Mouse (Mus musculus) neural tube, embryonic 14.5 days (tissue): ENCODE data around the gene Elof1. TPM values are rescaled to one million over a fixed set of nuclear protein-coding genes. Genes with fewer than 3 reads are reported as not detected.

Experiments used
- ATAC-seq: fragments of 200-750 bp; cut with Nextera tagmentation; 2 replicates; pipeline ENCODE4 v1.8.0; 2017; ENCODE audit warnings: low read depth, mild to moderate bottlenecking, moderate TSS enrichment, moderate library complexity
- H3K27ac ChIP-seq: fragments of 300-500 bp; sonication (generic); 2 replicates; pipeline ENCODE4 v1.5.1; 2014; ENCODE audit warnings: low read depth, mild to moderate bottlenecking, control low read depth, low read length, moderate library complexity, mixed read lengths
- H3K27me3 ChIP-seq: fragments of 300-500 bp; sonication (generic); 2 replicates; pipeline ENCODE4 v1.6.1; 2014; ENCODE audit warnings: low read length; ENCODE audit not compliant: control insufficient read depth, insufficient read depth
- H3K36me3 ChIP-seq: fragments of 300-500 bp; sonication (generic); 2 replicates; pipeline ENCODE4 v1.6.1; 2014; ENCODE audit warnings: low read length, mixed read lengths; ENCODE audit not compliant: control insufficient read depth, insufficient read depth
- H3K4me1 ChIP-seq: fragments of 300-500 bp; sonication (generic); 2 replicates; pipeline ENCODE4 v1.6.1; 2014; ENCODE audit warnings: low read length; ENCODE audit not compliant: control insufficient read depth, insufficient read depth
- H3K4me2 ChIP-seq: fragments of 300-500 bp; sonication (generic); 2 replicates; pipeline ENCODE4 v1.6.1; 2014; ENCODE audit warnings: mild to moderate bottlenecking, low read depth, low read length, control low read depth
- H3K4me3 ChIP-seq: fragments of 300-500 bp; sonication (generic); 2 replicates; pipeline ENCODE4 v1.5.1; 2014; ENCODE audit warnings: low read depth, low read length, control low read depth, mixed read lengths
- H3K9ac ChIP-seq: fragments of 300-500 bp; sonication (generic); replicated peaks from 2 replicates; pipeline ENCODE4 v1.6.1; 2014; ENCODE audit warnings: low read depth, mild to moderate bottlenecking, control low read depth, low read length, mixed read lengths
- H3K9me3 ChIP-seq: fragments of 300-500 bp; sonication (generic); 2 replicates; pipeline ENCODE4 v1.6.1; 2016; ENCODE audit warnings: low read length; ENCODE audit not compliant: control insufficient read depth
- WGBS: fragments of 180-500 bp; shearing (Covaris S2); extraction: QIAGEN DNeasy Blood & Tissue Kit; methylation state at CpG from one replicate; pipeline ENCODE4 v1.1.7; 2014; 5-methylcytosine and 5-hydroxymethylcytosine counted together
- microRNA-seq: library from miRNA; unstranded; fragments of <30 nt; microRNA quantifications from one replicate; pipeline ENCODE4, GENCODE M21; 2016
- polyA plus RNA-seq: library from polyadenylated mRNA; unstranded; fragments of >200 nt; fragmentation: Nextera tagmentation; extraction: Ambion mirVana; gene quantifications from 2 replicates; pipeline ENCODE4 v1.2.1, GENCODE M21; 2014

Elof1 gene
- polyA plus RNA-seq, 1 experiment from 2014 or later: 196 TPM

- ATAC-seq: no peak
- Histone ChIP-seq H3K4me1 (peaks cover 6% of the 10 kb centered on the region), H3K36me3 (peaks cover 29% of the 10 kb centered on the region), H3K27ac (no peak overlapping the region), H3K4me2 (no peak overlapping the region), H3K27me3 (no peaks in the 10 kb centered on the region), H3K9me3 (no peaks in the 10 kb centered on the region), H3K4me3 (no peak overlapping the region), H3K9ac (no peak overlapping the region)
- WGBS: 75% methylated on average over 3 of the region's 3 CpGs
Observed at GRCm38 (mm10) chr9:22066433-22066832, 50.5 kb downstream of the Elof1 start.

GRCm38 (mm10) chr9:22065642-22066041 is 51.3 kb downstream of the Elof1 start:
- Histone ChIP-seq H3K4me1 (peaks cover 6% of the 10 kb centered on the region), H3K27ac (no peak overlapping the region), H3K9ac (no peak overlapping the region), H3K27me3 (no peaks in the 10 kb centered on the region), H3K36me3 (peaks cover 29% of the 10 kb centered on the region), H3K9me3 (no peaks in the 10 kb centered on the region), H3K4me3 (no peak overlapping the region), H3K4me2 (no peak overlapping the region)
- 98% methylated on average over 11 of the region's 11 CpGs for WGBS
- no peak for ATAC-seq

- Histone ChIP-seq H3K4me1 (no peaks in the 10 kb centered on the region), H3K27ac (no peak overlapping the region), H3K9ac (no peak overlapping the region), H3K4me3 (no peak overlapping the region), H3K27me3 (no peaks in the 10 kb centered on the region), H3K36me3 (peaks cover 35% of the 10 kb centered on the region), H3K4me2 (no peak overlapping the region), H3K9me3 (no peaks in the 10 kb centered on the region)
- no peak for ATAC-seq
- WGBS: 92% methylated on average over 3 of the region's 3 CpGs
Observed at GRCm38 (mm10) chr9:22064341-22064740, 52.6 kb downstream of the Elof1 start.

Small RNA genes lying within 50 kb of the gene (microRNA-seq; reads per million reads assigned to microRNA genes)
- not detected for gene Mir7084

Other genes starting within 250 kb of the Elof1 start
- 12.0 and 21.4 TPM in 2 replicates for gene Rab3d, start 199.0 kb downstream of the Elof1 start, polyA plus RNA-seq
- gene Ccdc159, start 189.7 kb downstream of the Elof1 start, polyA plus RNA-seq: 7.0 and 8.1 TPM in 2 replicates
- 48.6 and 49.6 TPM in 2 replicates for gene Tmem205, start 189.6 kb downstream of the Elof1 start, polyA plus RNA-seq
- gene Plppr2, start 180.1 kb downstream of the Elof1 start, polyA plus RNA-seq: 83.5 and 89.6 TPM in 2 replicates
- 10.1 and 21.3 TPM in 2 replicates for gene Swsap1, start 161.4 kb downstream of the Elof1 start, polyA plus RNA-seq
- 0.67 and 2.0 TPM in 2 replicates for gene Epor, start 153.7 kb downstream of the Elof1 start, polyA plus RNA-seq
- gene Rgl3, start 127.7 kb downstream of the Elof1 start, polyA plus RNA-seq: 1.8 TPM in 2 replicates
- 2.9 and 5.4 TPM in 2 replicates for gene Ccdc151, start 114.5 kb downstream of the Elof1 start, polyA plus RNA-seq
- gene Prkcsh, start 114.4 kb downstream of the Elof1 start, polyA plus RNA-seq: 74.1 and 77.5 TPM in 2 replicates
- 132 and 146 TPM in 2 replicates for gene Elavl3, start 65.1 kb downstream of the Elof1 start, polyA plus RNA-seq
- gene Gm49318, start 45.9 kb downstream of the Elof1 start, polyA plus RNA-seq: not detected in 2 replicates
- gene Zfp653, start 45.8 kb downstream of the Elof1 start, polyA plus RNA-seq: 13.5 and 14.2 TPM in 2 replicates
- 56.8 and 64.2 TPM in 2 replicates for gene Ecsit, start 31.7 kb downstream of the Elof1 start, polyA plus RNA-seq
- gene Cnn1, start 18.0 kb downstream of the Elof1 start, polyA plus RNA-seq: 0.43 and 0.66 TPM in 2 replicates
- gene Acp5, start 18.5 kb upstream of the Elof1 start, polyA plus RNA-seq: 0.26 and 0.40 TPM in 2 replicates
- 91.8 and 99.3 TPM in 2 replicates for gene Pigyl, start 39.7 kb upstream of the Elof1 start, polyA plus RNA-seq
- 0.17 and 0.67 TPM in 2 replicates for gene Zfp872, start 70.9 kb upstream of the Elof1 start, polyA plus RNA-seq
- 10.7 and 12.0 TPM in 2 replicates for gene Zfp809, start 108.5 kb upstream of the Elof1 start, polyA plus RNA-seq
- gene Zfp599, start 142.7 kb upstream of the Elof1 start, polyA plus RNA-seq: 9.0 and 10.8 TPM in 2 replicates
- 37.7 and 42.8 TPM in 2 replicates for gene Zfp810, start 190.5 kb upstream of the Elof1 start, polyA plus RNA-seq